Mouse (Mus musculus): Measurements from ENCODE around the gene Acad10.
A peak's percentile ranks its signal among the peaks of the same experiment; 100 is the strongest.
"Not testable (repeated sequence)": the region's sequence is repeated elsewhere in the genome, so short reads cannot be mapped to it uniquely, and the experiment has no call there.

The Acad10 gene

GRCm38 (mm10) chr5:121656866-121657265, 3.4 kb downstream of the Acad10 start:
- DNase-seq: peak; percentile 76

GRCm38 (mm10) chr5:121654526-121654925, 5.8 kb downstream of the Acad10 start:
- no peak for DNase-seq

- no peak for DNase-seq
These were observed 11.2 kb downstream of the Acad10 start for GRCm38 (mm10) chr5:121649134-121649533.

GRCm38 (mm10) chr5:121639601-121640000, 20.7 kb downstream of the Acad10 start:
- DNase-seq: no peak

- no peak for DNase-seq
These were observed 23.0 kb downstream of the Acad10 start for GRCm38 (mm10) chr5:121637296-121637695.

GRCm38 (mm10) chr5:121634668-121635067, 25.6 kb downstream of the Acad10 start:
- DNase-seq: no peak

GRCm38 (mm10) chr5:121632804-121633203, 27.5 kb downstream of the Acad10 start:
- no peak for DNase-seq

GRCm38 (mm10) chr5:121631106-121631647, 29.1 kb downstream of the Acad10 start:
- peak; percentile 20 for DNase-seq

GRCm38 (mm10) chr5:121627871-121628270, 32.4 kb downstream of the Acad10 start:
- DNase-seq: peak; percentile 90

GRCm38 (mm10) chr5:121623241-121623640, 37.1 kb downstream of the Acad10 start:
- DNase-seq: no peak

- no peak for DNase-seq
These were observed 39.2 kb downstream of the Acad10 start for GRCm38 (mm10) chr5:121621102-121621501.

GRCm38 (mm10) chr5:121618592-121619513, 41.5 kb downstream of the Acad10 start, which contains the start of gene Acad12:
Gene Acad12 (minus strand): TSS chr5:121618938.
- peak; percentile 90 for DNase-seq

- DNase-seq: peak; percentile 66
These were observed 45.4 kb downstream of the Acad10 start for GRCm38 (mm10) chr5:121614921-121615320.

GRCm38 (mm10) chr5:121612036-121612435, 48.3 kb downstream of the Acad10 start:
- no peak for DNase-seq

GRCm38 (mm10) chr5:121609556-121610135, 50.7 kb downstream of the Acad10 start:
- not testable (repeated sequence) for DNase-seq

- DNase-seq: peak; percentile 90
These were observed 54.2 kb downstream of the Acad10 start for GRCm38 (mm10) chr5:121606151-121606550.

GRCm38 (mm10) chr5:121603815-121604214, 56.5 kb downstream of the Acad10 start:
- DNase-seq: not testable (repeated sequence)

- peak; percentile 97 for DNase-seq
These were observed 58.6 kb downstream of the Acad10 start for GRCm38 (mm10) chr5:121601547-121602299.

- DNase-seq: peak; percentile 60
These were observed 61.3 kb downstream of the Acad10 start for GRCm38 (mm10) chr5:121598871-121599610.

- no peak for DNase-seq
These were observed 62.2 kb downstream of the Acad10 start for GRCm38 (mm10) chr5:121597991-121598537.

- DNase-seq: no peak
These were observed 63.0 kb downstream of the Acad10 start for GRCm38 (mm10) chr5:121597332-121597731.

- no peak for DNase-seq
These were observed 64.1 kb downstream of the Acad10 start for GRCm38 (mm10) chr5:121596226-121596625.

Measured in lung, postnatal 36 days (tissue).